14 mouse cellular contexts compared by ENCODE assay signal in the genomic region with DNA sequence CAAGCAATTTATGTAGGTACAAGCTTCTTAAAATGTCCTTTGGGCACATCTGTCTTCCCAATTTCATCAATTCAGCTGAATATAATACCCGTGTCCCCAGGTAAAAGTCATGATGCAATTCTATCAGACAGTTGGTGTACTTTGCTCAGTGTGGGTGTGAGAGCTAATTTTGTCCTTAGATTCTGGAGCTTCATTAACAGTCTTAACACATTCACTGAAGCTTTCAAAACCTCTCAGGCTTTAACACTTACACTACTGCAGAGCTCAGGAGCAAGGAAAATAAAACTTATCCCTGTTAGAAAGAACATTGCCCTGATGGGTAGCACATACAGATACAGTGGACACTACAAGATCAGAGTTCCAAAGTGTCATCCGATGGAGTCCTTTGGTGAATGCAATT.
DNase-seq lines count a peak whose midpoint lies in the region; ATAC-seq and TF ChIP-seq lines count a peak whose summit lies in the region.
"Had no signal": no experiment of that assay in that cellular context is flagged by ENCODE, and none has a peak within 500 bp of the region (broad histone marks: within the 10 kb centered on the region; RNA-seq: fewer than 3 reads in every experiment).

No protein-coding gene starts in this region.

- no peak overlapping the region for H3K4me3 ChIP-seq in cerebellum, adult 2 months (replicated peaks; ENCODE audit: insufficient read depth, low read depth, low read length)
- H3K4me3 ChIP-seq: gastrocnemius, adult 2 months; limb, embryonic 15.5 days had no signal

- no peak for DNase-seq in cerebellum, adult 2 months
- DNase-seq in layer of hippocampus, adult 18-20 months (ENCODE audit: low spot score in 2 of 2): peak; percentile 24 to 69
- no peak for DNase-seq in layer of hippocampus, postnatal 25 days (ENCODE audit: extremely low spot score in 1 of 2, low spot score in 1 of 2)
- peak; percentile 12 for DNase-seq in brain, embryonic 18.5 days (ENCODE audit: low read depth, low spot score)
- DNase-seq in left cerebral cortex, postnatal 25 days (ENCODE audit: low spot score in 2 of 2): peak; percentile 44 to 81
- no peak for DNase-seq in gastrocnemius, postnatal 4 days (ENCODE audit: low spot score in 2 of 2)
- no peak for DNase-seq in urinary bladder, postnatal 25 days (ENCODE audit: low spot score)
- DNase-seq: cerebellum, adult 8-10 months; gastrocnemius, adult 2 months; kidney, adult 18-20 months; lung, adult 18-20 months; lung, postnatal 4 days had no signal

- no peaks in the 10 kb centered on the region for H3K27me3 ChIP-seq in cerebellum, adult 2 months (ENCODE audit: control insufficient read depth, insufficient read depth, low read length)
- H3K27me3 ChIP-seq: limb, embryonic 15.5 days had no signal

- TF ChIP-seq POLR2A in cerebellum, adult 2 months (IDR thresholded peaks at IDR 0.05; ENCODE audit: borderline replicate concordance, insufficient read depth, low read length): no peak

- 43% methylated on average over 2 of the region's 2 CpGs for WGBS in cerebellum, adult 2 months

- ATAC-seq in cerebellum, adult (ENCODE audit: insufficient number of reproducible peaks, low FRiP score, low TSS enrichment): peak; percentile 31; the same call in 1 of the 2 replicates

- H3K4me1 ChIP-seq in cerebellum, adult 2 months (ENCODE audit: control insufficient read depth, insufficient read depth, low read length): peaks cover 3% of the 10 kb centered on the region; the same call in 1 of the 2 replicates
- H3K4me1 ChIP-seq: limb, embryonic 15.5 days had no signal

- H3K27ac ChIP-seq in cerebellum, adult 2 months (ENCODE audit: insufficient read depth, low read length): no peak overlapping the region
- H3K27ac ChIP-seq: gastrocnemius, adult 2 months; limb, embryonic 15.5 days had no signal

- TF ChIP-seq CTCF in cerebellum, adult 2 months (IDR thresholded peaks at IDR 0.05; ENCODE audit: borderline replicate concordance, insufficient read depth, low read depth, low read length): no peak

- intact Hi-C loops in left cerebral cortex, postnatal 25 days (cut with DNase I): loop anchor here (10.0 kb wide), 2 partner anchors 216 to 304 kb away; no protein-coding TSS in a partner anchor

Comparison
In these comparisons a context has a peak if more than half of its experiments do, and no peak if none do; other contexts are left out.
1. DNase-seq: peak in layer of hippocampus, adult 18-20 months (2 of 2), brain, embryonic 18.5 days (single experiment) and left cerebral cortex, postnatal 25 days (2 of 2); none in cerebellum, adult 2 months (0 of 2), layer of hippocampus, postnatal 25 days (0 of 2), gastrocnemius, postnatal 4 days (0 of 2) and urinary bladder, postnatal 25 days (single experiment).